Mouse (Mus musculus): ENCODE results near the gene Gm14226.
"Not testable (repeated sequence)": the region's sequence is repeated elsewhere in the genome, so short reads cannot be mapped to it uniquely, and the experiment has no call there.

Gene Gm14226

GRCm38 (mm10) chr2:155018251-155018755 is at the start of gene Gm14226:
Gm14226 (plus strand) TSS chr2:155018266.
- DNase-seq (ENCODE audit: low spot score in 2 of 2) = not testable (repeated sequence)

- DNase-seq (ENCODE audit: low spot score in 2 of 2) = not testable (repeated sequence)
Measured at GRCm38 (mm10) chr2:154969740-154970397, 48.2 kb upstream of the Gm14226 start.

DNA sequence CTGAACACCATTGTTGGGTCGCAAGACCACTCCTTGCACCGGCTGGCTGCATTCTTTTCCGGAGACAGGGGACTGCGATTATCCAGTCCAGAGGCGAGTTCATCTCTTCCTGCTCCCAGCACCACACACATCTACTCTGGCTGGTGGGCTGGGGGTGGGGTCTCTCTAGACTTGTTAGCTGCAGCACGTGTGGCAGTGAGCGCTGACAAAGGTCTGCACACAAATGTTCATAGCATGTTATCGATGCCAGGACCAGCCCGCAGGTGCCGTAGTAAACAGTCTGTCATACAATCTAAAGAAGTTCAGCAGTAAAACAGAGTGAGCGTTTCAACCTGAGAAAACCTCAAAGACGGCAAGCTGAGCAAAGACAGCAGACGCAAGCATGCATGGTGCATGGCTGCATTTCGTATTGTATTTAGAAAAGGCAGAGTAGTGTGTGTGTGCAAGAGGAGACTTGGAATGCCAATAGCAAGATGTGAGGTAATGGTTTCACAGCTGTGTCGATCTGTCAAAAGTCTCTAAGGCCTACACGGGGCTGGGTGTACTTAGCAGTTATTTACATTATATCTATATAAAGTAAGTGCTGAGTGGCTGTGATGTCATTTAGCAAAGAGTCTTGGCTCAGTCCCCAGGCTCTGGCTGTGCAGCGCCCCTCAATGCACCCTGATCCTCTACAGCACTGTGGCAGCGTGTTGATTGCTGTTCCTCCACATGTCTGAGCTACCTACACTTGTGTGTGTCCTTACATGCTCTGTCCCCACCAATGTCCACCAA is 46.0 kb upstream of the Gm14226 start:
- no peak for DNase-seq (ENCODE audit: low spot score in 2 of 2)

GRCm38 (mm10) chr2:154972981-154973380 is 45.1 kb upstream of the Gm14226 start:
- DNase-seq (ENCODE audit: low spot score in 2 of 2) = no peak

DNA sequence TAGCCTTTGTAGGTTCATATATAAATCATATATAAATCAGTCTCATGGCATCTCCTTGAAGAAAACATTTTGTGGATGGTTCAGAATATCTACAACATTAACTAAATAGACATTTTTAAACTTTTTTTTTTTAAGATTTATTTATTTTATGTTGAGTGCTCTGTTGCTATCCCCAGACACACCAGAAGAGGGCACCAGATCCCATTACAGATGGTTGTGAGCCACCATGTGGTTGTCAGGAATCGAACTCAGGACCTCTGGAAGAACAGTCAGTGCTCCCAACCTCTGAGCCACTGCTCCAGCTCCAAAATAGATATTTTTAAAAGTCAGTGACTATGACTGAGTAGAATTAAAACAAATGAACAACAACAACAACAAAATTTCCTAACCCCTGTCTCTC is 31.5 kb upstream of the Gm14226 start:
- DNase-seq (ENCODE audit: low spot score in 2 of 2) = no peak

DNA sequence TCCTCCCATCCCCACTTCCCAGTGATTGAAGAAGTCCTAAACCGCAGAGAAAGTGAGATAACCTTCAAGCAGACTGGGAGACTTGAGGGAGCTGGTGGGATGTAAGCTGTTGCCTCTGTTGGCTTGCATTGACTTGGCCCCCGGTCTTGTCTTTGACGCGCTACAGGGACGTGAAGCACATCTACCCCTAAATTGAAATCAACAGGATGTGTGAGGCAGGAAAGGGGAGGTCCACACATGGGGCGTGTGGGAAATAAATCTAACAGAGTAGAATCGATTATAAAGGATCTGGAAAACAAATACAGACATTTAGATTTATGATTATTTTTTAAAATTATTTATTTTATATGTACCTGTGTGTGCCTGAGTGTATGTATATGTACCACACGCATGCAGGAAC is 26.7 kb upstream of the Gm14226 start:
- DNase-seq (ENCODE audit: low spot score in 2 of 2) = no peak

DNA sequence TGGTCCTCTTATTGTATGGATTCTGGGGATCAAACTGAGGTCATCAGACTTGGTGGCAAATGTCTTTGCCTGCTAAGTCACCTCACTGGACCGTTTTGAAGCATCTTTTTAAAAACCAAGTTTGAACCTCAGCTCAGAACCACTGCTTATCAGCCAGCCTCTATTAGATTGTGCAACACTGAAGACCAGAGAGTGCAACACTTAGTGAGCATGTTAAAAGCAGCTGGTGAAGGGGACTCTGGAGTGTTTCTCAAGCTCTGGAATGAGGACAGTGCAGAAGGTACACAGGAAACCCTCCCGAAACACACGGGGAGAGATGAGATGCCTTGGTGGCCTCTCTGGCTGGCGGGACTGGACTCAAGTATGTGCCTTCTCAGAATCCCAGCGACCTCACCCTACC is 26.0 kb upstream of the Gm14226 start:
- no peak for DNase-seq (ENCODE audit: low spot score in 2 of 2)

GRCm38 (mm10) chr2:155005491-155005890 is 12.6 kb upstream of the Gm14226 start:
- DNase-seq (ENCODE audit: low spot score in 2 of 2) = no peak

- DNase-seq (ENCODE audit: low spot score in 2 of 2) = no peak
Measured at GRCm38 (mm10) chr2:155011086-155011656, 6.9 kb upstream of the Gm14226 start.

GRCm38 (mm10) chr2:155012991-155013390 is 5.1 kb upstream of the Gm14226 start:
- DNase-seq (ENCODE audit: low spot score in 2 of 2) = no peak

DNA sequence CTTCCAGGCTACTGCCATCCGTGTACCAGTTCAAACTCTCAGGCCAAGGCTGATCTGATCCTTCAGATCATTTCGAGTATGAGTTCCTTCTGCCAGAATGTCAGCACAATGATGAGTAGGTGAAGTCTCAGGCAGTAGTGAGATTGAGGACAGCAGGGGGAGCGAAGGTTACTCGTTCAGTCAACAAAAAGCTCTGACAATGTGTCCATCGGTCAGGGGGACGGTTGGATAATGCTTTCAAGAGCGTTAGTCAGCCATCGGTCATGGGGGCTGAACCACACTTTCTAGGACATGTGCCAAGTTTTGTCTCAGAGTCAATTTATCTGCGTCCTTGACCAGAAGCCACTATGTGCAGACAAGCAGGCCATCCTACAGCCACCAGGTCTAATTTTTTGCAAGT is 1.3 kb upstream of the Gm14226 start:
- DNase-seq (ENCODE audit: low spot score in 2 of 2) = not testable (repeated sequence)

- peak; percentile 46 to 68 for DNase-seq (ENCODE audit: low spot score in 2 of 2)
Measured at GRCm38 (mm10) chr2:155018762-155019641, 936 bp downstream of the Gm14226 start.

- peak; percentile 90 to 91 for DNase-seq (ENCODE audit: low spot score in 2 of 2)
Measured at GRCm38 (mm10) chr2:155019673-155020072, 1.6 kb downstream of the Gm14226 start.

DNA sequence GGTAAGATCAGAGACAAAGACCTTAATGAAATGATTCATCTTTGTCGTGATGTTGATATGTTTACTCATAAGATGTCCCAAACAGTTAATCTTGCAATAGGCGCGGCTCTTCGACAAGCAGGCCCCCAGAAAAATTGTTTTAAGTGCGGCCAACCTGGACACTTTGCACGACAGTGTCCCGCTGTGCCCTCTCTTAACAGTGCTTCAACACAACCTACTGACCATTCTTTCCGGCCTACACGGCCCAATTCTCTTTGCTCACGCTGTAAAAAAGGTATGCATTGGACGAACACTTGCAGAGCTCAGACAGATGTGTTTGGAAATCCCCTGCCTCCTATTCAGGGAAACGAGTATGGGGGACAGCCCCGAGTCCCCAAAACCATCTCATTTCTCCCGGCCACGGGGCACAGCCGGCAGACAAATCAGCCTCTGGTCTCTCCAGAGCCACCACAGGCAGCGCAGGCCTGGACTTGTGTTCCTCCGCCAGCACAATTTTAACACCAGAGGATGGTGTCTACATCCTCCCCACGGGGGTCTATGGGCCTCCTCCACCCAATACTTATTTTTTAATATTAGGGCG is 2.3 kb downstream of the Gm14226 start:
- not testable (repeated sequence) for DNase-seq (ENCODE audit: low spot score in 2 of 2)

- DNase-seq (ENCODE audit: low spot score in 2 of 2) = no peak
Measured at GRCm38 (mm10) chr2:155030831-155031230, 12.8 kb downstream of the Gm14226 start.

- no peak for DNase-seq (ENCODE audit: low spot score in 2 of 2)
Measured at GRCm38 (mm10) chr2:155032938-155033710, 15.1 kb downstream of the Gm14226 start.

DNA sequence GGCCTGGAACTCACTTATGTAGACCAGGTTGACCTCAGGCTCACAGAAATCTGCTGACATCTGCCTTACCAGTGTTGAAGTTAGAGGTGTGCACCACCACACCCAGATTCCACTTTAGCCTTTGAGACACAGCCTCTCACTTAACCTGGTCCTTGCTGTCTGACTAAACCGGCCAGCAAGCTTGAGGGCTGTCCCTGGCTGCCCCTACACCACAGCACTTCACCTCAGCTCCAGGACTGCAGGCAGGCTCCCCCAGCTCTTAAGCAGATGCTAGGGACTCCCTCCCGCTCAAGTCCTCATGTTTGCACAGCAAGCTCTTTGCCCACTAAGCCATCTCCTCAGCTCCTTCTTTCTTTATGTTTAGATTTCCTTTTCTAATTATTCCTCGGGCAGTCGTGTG is 21.9 kb downstream of the Gm14226 start:
- no peak for DNase-seq (ENCODE audit: low spot score in 2 of 2)

GRCm38 (mm10) chr2:155044542-155044941 is 26.5 kb downstream of the Gm14226 start:
- DNase-seq (ENCODE audit: low spot score in 2 of 2) = no peak

GRCm38 (mm10) chr2:155045075-155045474 is 27.0 kb downstream of the Gm14226 start:
- no peak for DNase-seq (ENCODE audit: low spot score in 2 of 2)

DNA sequence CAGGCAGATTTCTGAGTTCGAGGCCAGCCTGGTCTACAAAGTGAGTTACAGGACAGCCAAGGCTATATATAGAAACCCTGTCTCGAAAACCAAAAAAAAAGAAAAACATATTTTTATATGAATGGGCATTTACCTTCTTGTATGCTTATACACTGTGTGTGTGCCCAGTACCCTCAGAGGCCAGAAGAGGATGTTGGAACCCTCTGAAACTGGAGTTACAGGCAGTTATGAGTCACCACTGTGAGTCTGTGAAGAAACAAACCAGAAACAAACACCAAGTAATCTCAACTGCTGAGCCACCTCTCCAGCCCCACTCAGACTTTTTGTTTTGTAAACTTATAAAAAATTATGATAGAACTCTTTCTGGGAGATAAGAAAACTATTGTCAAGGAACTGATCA is 28.7 kb downstream of the Gm14226 start:
- no peak for DNase-seq (ENCODE audit: low spot score in 2 of 2)
